Mouse (Mus musculus) bone marrow macrophage, adult 2 months (primary cell): ENCODE measurements at regions not wholly inside any gene's neighbourhood (a gene's known extent, or its start where the extent isn't known, plus 50 kb on each side); places are given as distances from the start of the nearest gene placed in this dataset.

Experiments
- CTCF ChIP-seq: IDR thresholded peaks from 2 replicates; pipeline ENCODE4 v1.5.1; 2012; ENCODE audit warnings: low read depth, mild to moderate bottlenecking, low read length, moderate library complexity
- POLR2A ChIP-seq: IDR thresholded peaks from 2 replicates; pipeline ENCODE4 v1.6.1; 2012; ENCODE audit warnings: mild to moderate bottlenecking, low read depth, low read length, borderline replicate concordance

DNA sequence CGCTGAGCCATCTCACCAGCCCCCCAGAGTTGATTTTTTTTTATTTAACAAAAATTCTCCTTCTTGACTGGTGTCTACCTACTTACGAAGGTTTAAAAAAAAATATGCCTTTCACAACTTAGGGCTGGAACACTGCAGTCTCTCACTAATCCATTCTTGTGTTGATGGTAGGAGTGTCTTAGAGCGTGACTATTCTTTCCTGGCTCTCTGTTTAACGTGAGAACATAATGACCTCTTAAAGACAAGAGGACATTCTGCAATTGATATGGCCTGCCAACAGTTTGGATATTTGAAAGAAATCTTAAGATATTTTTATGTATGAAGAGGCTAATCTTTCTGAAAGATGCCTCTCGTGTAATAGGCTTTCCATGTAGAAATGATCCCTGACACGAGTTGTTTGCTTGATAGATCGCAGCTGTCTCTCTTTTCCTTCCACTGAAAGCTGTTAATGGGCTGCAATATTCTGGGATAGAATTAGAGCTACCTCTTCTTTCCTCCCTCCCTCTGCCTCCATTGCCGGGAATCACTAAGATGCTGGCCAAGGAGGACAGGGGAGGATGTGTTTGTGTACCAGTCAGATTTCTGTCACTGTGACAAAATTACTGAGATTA lies 101.2 kb upstream of the Adra1d start:
- TF ChIP-seq CTCF (no peak), POLR2A (no peak)
